Mouse (Mus musculus) cerebellum, adult 18-20 months (tissue): ENCODE measurements around the gene Atp8a1.
A peak's percentile ranks its signal among the peaks of the same experiment; 100 is the strongest.

Source experiments
- DNase-seq, 2 experiments: peaks; one replicate each; pipeline ENCODE4 v3.0.0; 2021

The Atp8a1 gene

DNA sequence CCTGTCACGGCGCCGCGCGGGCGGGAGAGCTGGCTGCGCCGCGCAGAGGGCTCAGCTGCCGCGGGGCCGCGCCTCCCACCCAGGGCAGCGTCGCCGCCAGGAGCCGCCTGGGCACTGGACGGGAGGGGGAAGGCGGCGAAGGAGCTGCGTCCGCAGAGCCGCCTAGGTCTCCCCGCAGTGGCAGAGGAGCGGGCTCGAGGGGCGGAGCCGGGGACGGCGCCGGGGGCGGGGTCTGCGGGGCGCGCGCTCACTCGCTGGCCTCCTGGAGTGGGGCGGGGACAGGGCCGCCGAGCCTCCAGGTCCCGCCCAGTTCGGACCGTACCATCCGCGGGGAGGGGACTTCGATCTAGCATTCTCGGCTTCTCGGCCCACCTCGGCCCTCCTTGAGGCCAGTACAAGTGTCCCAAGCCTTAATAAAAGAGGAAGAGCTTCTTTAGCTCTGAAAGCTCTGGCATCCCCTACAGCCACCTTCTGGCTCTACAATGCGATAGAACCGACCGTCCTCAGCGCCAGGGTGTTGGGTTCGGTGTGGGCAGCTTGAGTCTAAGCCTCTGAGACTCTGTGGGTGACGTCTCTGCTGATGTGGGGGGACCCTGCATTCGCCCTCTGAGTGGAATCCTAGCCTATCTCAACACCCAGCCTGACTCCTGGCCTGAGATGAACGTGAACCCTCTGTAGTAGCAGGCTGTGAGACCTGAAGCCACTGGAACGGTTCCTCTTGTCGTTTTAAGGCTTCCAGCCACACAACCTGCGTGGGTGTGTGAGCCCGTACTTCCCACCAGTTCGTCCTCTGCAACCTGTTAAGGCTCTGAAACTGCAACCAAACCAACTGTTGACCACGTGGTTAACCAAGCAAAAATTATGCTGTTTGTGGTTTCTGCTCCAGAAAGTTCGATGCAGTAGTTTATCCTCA lies at the start of gene Atp8a1:
Atp8a1 (minus strand) TSS at position 182 of the 913 bp plus-strand sequence.
- DNase-seq: peak; percentile 99 to 100

DNA sequence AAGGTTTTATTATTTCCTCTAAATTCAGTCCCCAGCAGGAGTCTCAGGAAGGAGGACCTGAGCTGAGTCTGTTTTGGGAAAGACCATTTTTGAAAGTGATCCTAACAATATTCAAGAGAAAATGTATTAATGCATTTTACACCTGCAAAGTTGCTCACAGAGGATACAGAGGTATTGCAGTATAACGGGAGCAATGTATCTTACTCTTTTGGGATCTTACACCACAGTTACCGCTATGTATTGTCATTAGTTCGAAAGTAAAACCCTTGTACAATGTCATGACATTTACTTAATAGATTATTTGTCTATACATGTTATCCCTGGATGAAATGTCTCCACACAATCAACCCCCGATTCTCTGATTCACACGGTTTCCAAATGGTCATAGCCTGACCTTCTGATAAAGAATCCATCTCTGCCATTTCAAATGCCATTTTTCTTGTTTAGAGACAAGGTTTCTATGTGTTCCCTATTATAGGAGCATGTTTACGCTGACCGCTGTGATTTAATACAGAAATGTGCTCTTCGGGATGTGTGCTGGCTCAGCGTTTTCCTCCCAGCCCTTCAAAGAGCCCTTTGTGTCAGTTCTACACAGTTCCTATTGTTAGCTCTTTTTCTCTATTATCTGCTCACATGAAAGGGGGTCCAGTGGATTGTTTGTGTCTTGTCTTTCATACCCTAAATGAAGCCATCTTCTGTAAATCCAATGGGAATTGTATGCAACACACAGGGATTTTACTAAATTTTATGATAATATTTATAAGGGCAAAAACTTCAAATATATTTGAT lies 37.4 kb upstream of the Atp8a1 start:
- no peak for DNase-seq

DNA sequence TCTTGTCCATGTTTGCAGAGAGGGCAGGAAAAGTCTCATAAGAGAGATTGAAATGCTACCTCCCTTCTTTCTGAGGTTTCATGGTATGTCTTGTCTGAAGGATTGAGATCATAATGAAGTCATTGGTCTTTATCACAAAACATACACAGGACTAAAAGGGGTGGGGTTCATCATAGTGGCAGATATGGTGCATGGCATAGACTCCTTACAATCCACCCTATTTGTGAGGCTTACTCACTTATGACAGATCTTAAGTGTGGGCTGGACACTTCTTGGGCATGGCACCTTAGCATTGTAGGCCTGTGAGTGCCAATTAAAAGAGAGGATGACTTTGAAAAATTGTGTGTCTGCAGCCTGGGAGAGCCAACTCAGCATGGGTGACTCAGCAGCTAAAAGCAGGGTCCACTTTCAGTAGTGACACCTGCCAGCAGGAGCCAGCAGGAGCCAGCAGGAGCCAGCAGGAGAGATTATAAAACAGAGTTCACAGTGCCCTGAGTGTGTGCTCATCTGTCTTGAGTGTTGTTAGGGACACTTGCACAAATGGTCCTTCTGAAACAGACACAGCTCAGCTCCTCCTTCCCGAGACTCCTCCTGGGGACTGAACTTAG lies 36.4 kb upstream of the Atp8a1 start:
- DNase-seq: no peak

DNA sequence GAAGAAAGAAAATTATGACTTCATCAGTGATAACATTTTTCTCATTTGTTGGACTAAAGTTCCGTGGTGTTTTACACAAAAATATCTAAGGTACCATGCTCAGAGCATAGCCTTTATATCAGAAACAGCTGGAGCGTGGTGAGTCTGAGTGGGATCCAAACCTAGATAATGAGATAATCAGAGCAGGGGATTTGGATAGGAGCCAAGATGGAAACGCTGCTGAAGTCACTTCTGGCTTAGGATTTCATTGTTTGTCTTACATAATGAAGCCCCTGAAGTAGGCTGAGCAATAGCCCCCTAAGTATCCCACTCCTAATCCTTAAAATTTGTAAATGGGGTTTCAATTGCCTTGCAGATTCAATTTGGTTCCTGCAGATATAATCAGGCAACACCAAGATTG lies 24.2 kb upstream of the Atp8a1 start:
- no peak for DNase-seq

DNA sequence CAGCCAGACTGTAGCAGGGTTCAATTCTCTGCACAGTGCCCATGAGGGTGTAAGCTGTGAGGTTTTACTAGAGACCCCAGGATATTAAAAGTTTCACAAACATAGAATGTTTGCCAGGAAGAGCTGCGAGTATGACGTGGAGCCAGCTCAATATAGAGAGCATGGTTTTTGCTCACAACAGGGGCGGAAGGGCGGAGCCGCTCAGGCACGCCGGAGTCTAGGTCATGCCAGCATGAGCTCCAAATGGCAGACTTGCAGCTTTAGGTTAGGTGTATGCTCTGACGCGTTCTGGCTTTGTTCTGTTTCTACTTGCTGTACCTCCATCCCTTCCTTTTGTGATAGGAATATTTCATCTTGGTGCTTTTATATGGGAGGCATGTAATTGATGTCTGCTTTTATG lies 19.0 kb upstream of the Atp8a1 start:
- no peak for DNase-seq

DNA sequence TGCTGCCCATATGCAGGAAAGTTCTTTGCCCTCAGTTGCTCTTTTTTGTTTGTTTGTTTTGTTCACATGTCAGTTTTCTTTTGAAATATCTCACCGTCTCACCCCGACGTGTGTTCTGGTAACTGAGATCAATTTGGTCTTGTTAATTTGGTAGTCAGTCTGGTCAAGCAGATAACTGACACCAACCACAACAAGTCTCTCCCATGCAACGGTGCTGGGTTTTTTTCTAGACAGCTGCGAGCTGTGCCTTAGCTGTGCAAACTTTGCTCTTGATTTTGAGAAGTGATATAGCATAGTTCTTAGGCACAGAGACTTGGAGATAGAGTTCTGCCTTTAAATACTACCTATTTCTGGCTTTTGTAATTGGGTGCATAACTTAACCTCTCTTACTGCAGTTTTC lies 18.4 kb upstream of the Atp8a1 start:
- no peak for DNase-seq

DNA sequence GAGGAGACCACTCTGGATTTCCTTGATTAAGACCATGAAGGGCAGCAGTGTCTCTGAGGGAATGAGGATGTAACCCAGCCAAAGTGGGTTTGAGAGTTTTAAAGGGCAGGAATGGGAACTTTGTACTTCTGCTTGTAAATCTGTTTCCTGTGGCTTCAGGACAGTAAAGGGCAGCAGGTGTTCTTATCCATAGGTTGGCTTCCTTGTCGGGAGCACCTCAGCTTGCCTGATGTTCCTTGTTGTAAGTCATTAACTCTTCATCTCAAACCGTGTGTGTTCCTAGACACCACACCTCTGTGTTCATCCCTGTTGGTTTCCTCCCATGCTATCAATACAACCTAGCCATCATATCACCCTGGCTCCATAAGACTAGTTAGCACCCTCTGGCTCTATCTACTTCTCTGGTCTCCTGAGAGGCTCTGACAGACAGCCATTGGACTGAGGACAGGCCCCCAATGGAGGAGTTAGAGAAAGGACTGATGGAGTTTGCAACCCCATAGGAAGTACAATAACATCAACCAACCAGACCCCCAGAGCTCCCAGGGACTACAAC lies 17.4 kb upstream of the Atp8a1 start:
- DNase-seq: no peak

DNA sequence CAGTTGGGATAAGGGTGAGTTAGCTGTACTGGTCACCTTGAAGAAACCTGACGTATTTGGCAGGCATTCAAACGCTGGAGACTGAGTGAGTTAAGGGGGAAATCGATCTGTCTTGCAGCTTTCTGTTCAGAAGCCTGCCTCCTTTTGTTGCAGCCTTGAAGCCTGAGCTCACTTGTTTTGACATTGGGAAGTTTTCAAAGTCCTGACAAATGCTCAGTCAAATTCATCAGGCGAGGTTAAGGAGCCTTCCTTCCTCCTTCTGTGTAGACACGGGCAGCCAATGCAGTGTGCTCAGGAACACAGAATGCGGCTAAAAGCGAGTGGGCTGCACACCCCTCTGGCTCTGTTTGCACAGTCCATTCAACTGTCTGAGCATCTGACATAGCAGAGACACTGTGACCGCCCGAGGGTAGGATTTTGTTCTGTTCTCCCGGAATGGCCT lies 16.7 kb upstream of the Atp8a1 start:
- no peak for DNase-seq

DNA sequence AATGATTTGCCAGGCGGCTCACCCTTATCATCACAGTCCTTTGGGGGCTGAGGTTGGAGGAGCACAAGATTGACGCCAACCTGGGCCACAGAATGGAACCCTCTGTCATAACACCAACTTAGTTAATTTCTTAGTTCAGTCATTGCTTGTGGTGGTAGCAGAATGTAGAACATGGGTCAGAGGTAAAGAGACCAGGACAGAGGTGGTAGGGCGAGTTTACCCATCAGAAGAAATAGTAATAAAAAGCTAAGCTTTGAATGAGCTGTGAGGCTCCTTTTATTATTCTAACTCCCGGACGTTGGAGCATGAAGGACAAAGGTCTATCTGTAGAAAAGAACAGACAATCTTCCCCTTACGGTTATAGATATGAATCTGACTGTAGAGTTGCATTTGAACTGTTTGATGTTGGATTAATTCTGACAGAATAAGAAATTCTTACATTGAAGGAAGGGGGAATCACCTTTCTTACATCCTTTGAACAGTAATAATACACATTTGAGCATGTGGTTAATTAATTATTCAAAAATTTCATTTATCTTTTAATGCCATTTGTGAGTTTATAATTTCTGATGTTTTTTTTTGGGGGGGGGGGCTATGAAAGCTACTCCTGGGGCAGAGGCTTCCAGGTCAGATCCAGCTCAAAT lies 7.9 kb upstream of the Atp8a1 start:
- DNase-seq: no peak

DNA sequence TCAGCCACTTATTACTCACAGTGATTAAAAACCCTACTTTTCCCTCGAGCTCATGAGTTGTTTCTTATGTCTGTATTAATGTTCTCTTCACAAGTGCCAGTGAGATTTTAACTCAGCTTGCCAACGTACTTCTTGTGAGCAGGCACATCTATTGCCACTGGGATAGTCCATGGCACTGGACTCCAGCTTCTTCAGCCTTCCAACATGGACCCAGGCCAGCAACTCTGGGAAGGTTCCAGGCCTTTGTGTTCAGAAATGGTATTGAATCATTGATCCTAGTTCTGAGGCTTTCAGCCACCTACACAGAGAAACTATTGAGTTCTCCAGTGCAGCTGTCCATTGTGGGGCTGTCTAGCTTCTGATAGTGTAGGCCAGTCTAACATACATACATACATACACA lies 5.6 kb upstream of the Atp8a1 start:
- DNase-seq: no peak

DNA sequence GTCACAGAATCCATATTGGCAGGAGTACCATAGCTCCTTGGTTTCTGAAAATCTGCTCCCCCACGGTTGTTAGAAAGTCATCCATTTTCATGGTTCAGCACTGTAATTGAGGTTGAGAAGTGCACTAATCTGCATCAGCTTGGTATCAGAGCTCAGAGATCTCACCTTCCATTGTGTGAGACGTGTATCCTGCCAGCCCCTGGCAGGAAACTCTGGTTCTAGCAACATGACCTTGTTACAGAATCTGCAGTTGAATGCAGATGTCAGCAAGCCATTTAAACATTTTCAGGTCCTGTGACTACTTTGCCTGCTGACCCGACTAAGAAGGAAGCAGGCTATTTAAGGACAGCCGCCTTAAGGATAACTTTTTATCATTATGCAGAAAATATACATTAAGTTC lies 2.2 kb upstream of the Atp8a1 start:
- no peak for DNase-seq

DNA sequence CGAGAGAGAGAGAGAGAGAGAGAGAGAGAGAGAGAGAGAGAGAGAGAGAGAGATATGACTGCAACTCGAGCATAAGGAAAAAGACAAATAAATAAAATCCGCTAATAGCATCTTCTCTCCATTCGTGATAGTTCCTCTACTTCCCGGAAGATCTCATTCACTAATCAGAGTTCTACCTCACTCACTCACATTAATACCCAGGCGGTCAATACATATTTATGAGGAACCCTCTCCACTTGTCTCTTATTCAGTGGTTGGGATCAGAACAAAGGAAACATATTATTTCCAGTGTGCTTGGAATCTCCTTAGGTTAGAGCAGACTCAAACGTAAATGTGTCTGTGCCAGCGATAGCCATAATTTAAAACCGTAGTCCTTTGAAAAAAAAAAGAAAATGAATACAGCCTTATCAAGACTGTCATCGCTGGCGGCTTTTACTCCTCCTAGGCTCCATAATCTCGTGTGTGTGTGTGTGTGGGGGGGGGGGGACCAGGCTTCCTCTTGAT lies 1.3 kb upstream of the Atp8a1 start:
- no peak for DNase-seq

DNA sequence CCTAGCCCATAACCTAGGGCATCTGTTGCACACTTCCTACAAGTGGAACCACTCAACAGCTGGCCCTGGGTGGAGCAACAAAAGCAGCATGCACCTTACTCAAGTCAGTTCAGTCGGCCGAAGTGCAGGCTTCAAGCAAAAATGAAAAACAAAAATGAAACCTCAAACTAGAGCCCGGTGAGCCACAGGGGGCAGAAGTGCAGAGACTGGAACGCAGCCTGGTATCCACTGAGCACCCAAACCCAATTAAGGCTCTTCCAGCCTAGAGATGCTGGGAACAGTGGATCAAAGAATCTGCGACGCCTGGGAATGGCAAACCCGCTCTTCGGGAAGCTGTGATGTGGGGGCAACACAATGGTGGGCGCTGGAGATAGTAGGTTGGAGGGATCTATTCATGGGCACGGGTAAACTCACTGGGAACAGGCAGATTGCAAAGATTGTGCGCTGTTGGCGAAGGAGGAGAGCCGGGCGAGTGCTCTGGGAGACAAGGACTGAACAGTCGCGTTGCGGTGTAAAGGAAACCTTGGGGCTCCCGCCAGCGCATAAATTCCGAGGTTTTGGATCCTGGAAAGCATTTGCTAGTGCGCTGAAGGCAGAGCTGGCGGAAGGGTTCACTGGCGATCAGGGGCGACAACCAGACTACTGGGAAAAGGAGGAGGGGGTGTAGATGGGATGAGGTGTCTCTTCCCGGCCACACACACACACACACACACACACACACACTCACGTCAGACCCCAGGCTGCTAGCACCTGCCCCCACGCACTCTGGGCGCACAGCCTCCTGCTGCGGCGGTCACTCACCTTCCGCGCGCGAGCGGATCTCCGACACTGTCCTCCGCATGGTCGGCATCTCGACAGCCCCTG lies 641 bp downstream of the Atp8a1 start:
- peak; percentile 56 to 67 for DNase-seq

DNA sequence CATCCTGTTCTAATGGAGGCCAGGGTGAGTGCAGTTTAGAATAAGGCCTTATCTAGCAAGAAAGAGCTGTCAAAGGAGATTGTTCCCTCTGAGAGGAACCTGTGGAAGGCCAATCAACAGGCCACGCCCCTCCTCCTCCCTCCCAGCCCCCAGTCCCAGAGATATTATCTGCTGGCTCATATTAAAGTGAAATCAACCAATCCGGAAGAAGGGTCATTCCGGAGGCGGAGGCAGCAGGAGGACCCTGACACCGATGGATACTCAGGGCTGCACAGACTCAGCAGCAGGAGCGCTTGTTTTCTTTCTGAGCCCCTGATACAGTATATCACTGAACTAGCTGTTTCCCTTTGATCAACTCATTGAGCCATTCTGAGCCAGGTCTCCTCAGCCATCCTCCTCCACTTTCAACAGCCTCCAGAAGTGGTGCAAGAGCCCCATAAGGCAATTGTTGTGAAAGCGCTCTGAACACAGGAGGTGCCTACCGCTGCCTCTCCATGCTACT lies 2.0 kb downstream of the Atp8a1 start:
- peak in 1 of 2 experiments; percentile 33 for DNase-seq

DNA sequence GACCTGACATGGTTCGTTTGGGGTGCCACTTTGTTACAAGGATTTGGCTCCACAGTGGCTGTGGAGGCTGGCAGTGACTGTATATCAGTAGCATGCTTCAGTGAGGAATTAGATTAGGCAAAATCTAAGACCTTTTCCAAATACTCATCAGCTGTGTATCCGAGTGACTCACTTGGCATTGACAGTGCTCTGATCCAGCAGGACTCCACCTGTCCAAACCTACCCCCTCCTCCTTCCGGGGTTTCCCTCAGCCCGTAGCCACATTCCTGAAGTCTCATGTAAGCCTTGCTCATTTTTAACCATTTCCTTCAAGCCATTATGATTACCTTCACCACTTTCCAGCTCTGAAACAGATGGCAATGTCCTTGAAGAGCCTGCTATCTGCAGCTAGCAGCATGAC lies 3.2 kb downstream of the Atp8a1 start:
- DNase-seq: peak in 1 of 2 experiments; percentile 59

DNA sequence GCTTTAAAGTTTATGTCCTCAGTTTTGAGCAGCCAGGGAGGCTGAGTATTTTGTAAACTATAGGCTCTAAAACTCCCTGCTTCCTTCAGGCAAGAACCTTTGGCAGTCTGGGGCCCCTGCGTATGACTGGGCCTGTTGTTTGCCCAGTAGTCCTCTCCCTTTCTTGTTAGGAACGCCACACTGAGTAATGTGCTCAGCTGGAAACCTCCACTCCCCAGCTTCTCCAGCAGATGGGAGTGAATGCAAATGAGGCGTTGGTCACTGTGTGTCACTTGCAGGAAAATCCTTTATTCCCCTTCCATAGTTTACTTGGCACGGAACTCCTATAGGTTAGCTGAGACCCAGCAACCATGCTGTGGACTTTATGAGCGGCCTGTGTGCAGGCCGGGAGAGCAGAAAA lies 4.9 kb downstream of the Atp8a1 start:
- peak in 1 of 2 experiments; percentile 32 for DNase-seq

DNA sequence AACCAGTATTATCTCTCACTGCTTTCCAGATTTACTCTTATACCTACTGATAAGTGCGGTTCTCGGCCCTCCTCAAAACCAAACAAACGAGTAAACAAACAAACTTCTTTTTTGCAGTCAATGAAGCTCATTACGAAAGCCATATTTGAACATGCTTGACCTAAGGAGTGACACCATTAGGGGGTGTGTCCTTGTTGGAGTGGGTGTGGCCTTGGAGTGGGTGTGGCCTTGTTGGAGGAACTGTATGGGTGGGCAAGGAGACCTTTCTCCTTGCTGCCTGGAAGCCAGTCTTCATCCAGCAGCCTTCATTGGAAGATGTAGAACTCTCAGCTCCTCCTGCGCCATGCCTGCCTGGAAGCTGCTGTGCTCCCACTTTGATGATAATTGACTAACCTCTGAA lies 13.4 kb downstream of the Atp8a1 start:
- no peak for DNase-seq

DNA sequence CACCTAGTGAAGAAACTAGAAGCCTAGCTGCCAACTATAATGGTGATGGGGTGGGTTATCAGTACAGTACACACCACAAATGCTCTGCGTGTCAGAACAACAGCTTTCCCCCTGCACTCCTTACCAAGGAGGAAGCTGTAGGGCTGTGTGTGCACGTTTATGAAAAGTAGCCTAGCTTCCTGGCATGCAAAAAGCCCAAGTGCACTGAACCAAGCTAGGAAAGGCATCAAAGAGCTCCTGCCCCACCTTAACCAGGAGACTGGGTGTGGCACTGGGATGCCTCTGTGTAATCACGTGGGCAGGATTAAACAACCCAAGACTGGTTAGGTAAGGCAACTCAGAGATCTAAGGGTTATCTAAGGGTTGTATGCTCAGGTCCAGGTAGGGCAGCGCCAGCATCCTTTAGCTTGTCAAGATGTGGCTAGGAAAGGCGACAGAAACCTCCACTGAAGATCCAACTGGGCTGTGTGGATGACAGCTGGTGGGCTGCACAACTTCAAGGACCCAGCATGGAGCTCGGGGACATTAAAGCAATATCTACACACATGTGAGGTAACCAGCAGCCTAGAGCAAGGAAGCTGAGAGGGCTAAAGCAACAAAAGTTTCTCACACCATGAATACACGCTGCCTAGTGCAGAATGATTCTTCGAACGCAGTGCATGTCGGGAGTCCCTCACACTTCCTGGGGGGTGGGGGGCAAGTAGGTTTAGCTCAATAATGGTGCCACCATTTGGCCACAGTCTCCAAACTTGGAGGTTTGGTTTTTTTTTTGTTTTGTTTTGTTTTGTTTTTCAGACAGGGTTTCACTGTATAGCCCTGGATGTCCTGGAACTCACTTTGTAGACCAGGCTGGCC lies 15.7 kb downstream of the Atp8a1 start:
- DNase-seq: no peak

DNA sequence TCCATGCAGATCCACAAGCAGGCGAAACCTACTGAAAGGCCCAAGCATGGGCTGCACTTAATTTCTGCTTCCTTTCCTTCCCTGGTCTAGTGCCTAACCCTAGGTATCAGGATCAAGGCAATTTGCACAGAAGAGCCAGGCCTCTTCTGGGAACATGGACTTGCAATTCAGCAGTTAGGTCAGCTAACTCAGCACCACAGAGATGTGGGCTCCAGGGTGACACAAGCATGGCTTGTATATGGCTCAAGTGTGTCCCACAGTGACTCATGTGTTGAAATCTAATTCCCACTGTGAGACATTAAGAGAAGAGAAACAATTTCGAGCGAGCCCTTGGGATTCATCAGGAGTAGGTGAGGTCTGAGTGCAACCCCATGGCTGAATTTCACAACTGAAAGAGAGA lies 18.9 kb downstream of the Atp8a1 start:
- no peak for DNase-seq

DNA sequence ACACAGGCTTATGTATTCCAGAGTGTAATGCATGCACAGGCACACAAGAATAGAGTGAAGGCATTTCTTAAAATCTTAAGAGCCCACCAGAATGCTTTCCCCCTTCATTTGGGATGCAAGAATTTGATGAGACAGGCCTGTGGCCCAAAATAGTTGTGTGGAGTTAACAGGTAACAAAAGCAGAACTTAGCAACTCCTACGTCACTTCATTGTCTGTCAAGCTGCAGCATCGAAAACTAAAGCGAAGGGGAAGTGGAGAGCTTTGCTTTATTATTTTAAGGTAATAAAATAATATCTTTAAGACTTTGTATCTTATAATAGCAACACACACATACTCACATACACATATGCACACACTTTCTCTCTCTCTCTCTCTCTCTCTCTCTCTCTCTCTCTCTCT lies 20.3 kb downstream of the Atp8a1 start:
- DNase-seq: no peak
